Mouse (Mus musculus) olfactory bulb, adult 2 months (tissue): ENCODE results near the gene Ntm. TPM values are rescaled to one million over a fixed set of nuclear protein-coding genes. Genes with fewer than 3 reads are reported as not detected.

ENCODE experiments used
- H3K27ac ChIP-seq: fragments of 200-500 bp; 2 replicates; pipeline ENCODE4 v1.5.1; 2012; ENCODE audit warnings: low read depth, low read length; ENCODE audit not compliant: insufficient read depth
- H3K4me1 ChIP-seq: fragments of 200-500 bp; 2 replicates; pipeline ENCODE4 v1.6.1; 2012; ENCODE audit warnings: low read length; ENCODE audit not compliant: control insufficient read depth, insufficient read depth
- H3K4me3 ChIP-seq: fragments of 200-500 bp; 2 replicates; pipeline ENCODE4 v1.5.1; 2012; ENCODE audit warnings: mild to moderate bottlenecking, low read depth, low read length, moderate library complexity; ENCODE audit not compliant: insufficient read depth
- CTCF ChIP-seq: fragments of 200-500 bp; IDR thresholded peaks from 2 replicates; pipeline ENCODE4 v1.5.1; 2012; ENCODE audit warnings: low read depth, mild to moderate bottlenecking, low read length, moderate library complexity; ENCODE audit not compliant: insufficient read depth
- POLR2A ChIP-seq: fragments of 200-500 bp; IDR thresholded peaks from 2 replicates; pipeline ENCODE4 v1.6.1; 2012; ENCODE audit warnings: mild to moderate bottlenecking, low read depth, low read length, moderate library complexity; ENCODE audit not compliant: insufficient read depth
- WGBS: fragments of 180-500 bp; shearing (Covaris S2); methylation state at CpG from one replicate; pipeline ENCODE4 v1.1.7; 2018; 5-methylcytosine and 5-hydroxymethylcytosine counted together
- polyA plus RNA-seq: library from polyadenylated mRNA; stranded (reverse); fragments of >200 nt; gene quantifications from 2 replicates; pipeline ENCODE4 v1.2.4, GENCODE M21; 2012; ENCODE audit warnings: low replicate concordance; ENCODE audit not compliant: missing spikeins, insufficient read depth, insufficient read length

Ntm gene
- polyA plus RNA-seq, 1 experiment: not detected

DNA sequence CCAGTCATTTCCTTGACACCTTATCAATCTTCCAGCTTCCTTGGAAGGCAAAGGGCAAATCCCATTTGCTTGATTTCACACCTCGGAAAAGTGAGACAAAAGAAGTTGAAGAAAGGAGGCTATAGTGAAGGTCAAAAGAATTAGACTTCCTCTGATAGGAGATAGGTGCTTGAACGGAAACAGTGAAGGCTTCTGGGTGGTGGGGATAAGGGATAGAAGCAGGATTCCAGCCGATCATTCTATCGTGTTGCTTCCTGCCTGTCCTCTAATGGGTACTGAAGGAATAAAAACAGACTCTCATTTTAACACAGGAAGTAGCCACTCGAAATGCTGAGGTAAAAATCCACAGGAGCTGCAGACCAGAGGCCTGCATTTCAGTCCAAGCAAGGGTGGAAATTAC lies 191.1 kb downstream of the Ntm start:
- Histone ChIP-seq H3K27ac (no peak overlapping the region), H3K4me1 (no peaks in the 10 kb centered on the region; the same call in 1 of the 2 replicates), H3K4me3 (no peak overlapping the region)
- 86% methylated on average over 5 of the region's 5 CpGs for WGBS
- no peak for TF ChIP-seq POLR2A
- TF ChIP-seq CTCF: no peak

DNA sequence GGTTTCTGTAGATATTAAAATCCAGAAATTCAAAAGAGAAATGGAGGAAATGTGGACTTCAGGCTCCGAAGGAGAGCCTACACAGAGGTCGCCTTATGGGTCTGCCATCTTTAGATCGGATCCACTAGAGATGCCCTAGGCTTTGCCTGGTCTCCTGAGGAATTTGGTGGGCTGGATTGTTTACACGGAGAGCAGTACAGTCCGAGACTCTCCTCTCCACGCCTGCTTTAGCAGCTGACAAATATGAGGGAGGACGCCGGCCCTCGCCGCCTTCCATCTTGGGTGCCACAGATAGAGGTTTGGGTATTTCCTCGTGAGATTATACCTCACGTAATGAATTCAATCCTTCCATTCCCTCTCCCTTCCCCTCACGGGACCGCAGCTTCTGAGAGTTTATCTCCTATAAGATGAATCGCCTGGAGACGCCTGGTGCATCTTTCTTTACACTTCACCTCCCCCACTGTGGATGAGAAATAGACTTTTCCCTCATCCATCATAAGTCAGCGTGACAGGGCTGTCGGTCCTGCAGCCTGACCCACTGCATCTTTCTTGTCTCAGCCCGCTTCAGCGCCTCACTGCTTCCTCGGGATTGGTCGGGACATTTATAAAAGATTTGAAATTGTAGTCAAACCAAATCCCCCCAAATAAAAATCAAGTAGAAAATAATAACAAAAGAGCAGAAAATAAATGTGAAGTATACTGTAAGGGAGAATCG lies 191.7 kb downstream of the Ntm start:
- H3K27ac ChIP-seq: no peak overlapping the region
- 95% methylated on average over 23 of the region's 23 CpGs for WGBS
- H3K4me3 ChIP-seq: no peak overlapping the region
- no peak for TF ChIP-seq CTCF
- TF ChIP-seq POLR2A: no peak
- no peaks in the 10 kb centered on the region; the same call in 1 of the 2 replicates for H3K4me1 ChIP-seq

DNA sequence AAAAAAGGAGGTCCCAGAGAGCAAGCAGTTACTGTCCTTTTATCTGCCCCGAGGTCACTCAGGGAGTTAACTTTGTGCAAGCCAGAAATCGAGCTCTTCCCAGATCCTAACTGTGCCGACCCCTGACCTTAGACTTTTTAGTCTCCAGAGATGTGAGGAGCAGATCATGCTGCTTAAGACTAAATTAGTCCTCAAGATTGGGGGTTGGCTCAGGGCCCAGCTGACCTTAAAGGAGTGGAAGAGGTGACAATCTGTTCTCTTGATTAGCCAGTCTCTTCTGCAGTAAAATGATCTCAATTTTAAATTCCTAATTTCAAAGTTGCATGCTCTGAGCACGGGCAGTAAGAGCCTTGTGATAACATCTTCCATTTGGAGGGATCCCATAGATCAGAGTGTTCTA lies 193.6 kb downstream of the Ntm start:
- no peaks in the 10 kb centered on the region; the same call in 1 of the 2 replicates for H3K4me1 ChIP-seq
- no peak overlapping the region for H3K27ac ChIP-seq
- no peak overlapping the region for H3K4me3 ChIP-seq
- 86% methylated on average over 4 of the region's 4 CpGs for WGBS
- no peak for TF ChIP-seq POLR2A
- TF ChIP-seq CTCF: no peak

DNA sequence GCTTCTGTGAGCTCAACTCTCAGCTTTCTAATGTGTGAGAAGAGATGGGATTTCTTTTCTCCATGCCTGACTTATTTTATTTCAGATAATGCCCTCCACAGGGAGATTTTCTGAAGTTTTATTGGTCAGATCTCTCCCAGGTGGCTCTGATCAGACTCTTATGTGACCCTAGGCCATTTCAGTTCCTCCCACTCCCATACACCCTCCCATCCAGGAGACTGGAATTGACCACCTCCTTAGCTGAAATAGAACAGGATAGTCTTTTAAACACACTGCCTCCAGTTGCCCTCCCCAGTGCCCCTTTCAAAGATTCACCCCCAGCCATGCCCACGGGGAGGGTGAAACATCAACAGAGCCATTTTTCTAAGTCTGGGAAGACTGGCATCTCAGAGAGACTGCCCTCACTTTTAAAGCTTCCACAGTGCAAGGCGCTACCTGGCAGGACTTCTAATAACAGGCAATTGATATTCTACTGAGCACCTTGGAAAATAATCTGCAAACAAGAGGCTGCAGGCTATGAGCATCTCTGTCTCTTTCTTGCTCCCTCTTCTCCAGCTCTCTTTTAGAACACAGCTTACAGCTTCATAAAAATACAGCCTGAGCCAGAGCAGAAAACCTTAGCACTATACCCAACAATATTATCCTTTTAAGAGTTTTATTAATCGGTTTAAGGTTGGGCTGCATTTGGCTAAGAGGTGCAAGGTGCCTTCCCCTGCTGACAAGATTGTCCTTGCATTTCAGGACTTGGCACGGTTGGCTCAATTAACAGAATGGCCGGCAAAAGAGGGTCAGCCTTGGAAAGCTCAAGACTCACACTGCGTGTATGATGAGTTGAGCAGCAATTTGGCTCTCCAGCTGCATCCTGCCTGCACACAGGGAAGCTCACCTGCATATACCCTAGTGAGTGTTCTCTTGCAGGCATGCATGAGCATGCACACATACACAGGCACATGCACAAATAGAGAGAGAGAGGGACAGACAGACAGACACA lies 196.7 kb downstream of the Ntm start:
- WGBS: 74% methylated on average over 6 of the region's 6 CpGs
- no peak overlapping the region for H3K27ac ChIP-seq
- TF ChIP-seq POLR2A (no peak), CTCF (no peak)
- H3K4me1 ChIP-seq: peaks cover 7% of the 10 kb centered on the region
- H3K4me3 ChIP-seq: no peak overlapping the region

DNA sequence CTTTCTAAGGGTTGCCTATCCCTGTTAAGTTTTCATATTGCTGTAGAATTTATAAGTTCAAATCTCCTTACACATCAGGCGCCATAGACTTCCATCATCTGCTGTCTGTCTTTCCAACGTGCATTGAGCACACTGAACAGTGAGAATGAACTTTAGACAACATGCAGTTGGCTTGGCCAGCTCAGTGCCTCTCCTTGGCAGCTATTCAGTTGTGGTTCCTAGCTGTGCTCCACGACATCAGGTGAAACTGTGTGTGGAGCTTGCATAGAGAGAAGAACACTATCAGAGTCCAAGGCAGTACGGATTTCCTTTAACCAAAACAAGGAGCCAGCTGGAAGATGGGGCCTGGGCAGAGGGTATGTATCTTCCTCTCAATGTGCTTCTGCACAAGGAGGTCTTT lies 199.6 kb downstream of the Ntm start:
- Histone ChIP-seq H3K4me3 (no peak overlapping the region), H3K27ac (no peak overlapping the region), H3K4me1 (peaks cover 10% of the 10 kb centered on the region)
- WGBS: 85% methylated on average over 4 of the region's 4 CpGs
- no peak for TF ChIP-seq CTCF
- no peak for TF ChIP-seq POLR2A

DNA sequence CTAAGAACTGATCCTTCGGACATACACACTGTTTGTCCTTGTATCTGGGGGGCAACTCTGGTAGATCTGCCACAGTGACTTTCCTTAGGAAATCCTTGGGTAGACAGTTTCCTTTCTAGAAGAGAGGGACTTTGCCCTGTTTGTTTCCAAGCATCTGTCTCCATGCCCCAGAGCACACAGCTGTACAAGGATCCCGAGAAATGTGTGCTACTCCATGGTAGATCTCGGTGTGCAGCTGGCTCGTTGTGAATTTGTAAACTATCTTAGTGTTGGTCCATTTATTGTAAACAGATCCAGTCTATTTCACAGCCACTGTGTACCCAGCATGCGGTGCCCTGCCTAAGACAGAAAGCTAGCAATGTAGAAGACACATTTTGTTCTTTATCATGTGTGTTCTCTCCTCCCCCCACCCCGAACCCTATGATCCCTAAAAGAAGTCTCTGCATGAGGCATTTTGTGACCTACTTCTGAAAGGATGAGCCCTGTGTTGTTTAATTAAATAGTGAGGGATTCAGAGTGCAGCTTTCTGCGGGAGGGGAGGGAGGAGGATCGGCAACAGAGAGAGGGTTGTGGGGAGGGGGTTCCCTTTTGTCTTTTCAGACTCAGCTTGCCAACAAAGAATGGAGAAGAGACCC lies 200.9 kb downstream of the Ntm start:
- H3K27ac ChIP-seq: peak overlapping the region; percentile 17; the same call in 1 of the 2 replicates
- no peak for TF ChIP-seq POLR2A
- TF ChIP-seq CTCF: no peak
- WGBS: 21% methylated on average over 8 of the region's 8 CpGs
- H3K4me1 ChIP-seq: peaks cover 10% of the 10 kb centered on the region
- no peak overlapping the region for H3K4me3 ChIP-seq

DNA sequence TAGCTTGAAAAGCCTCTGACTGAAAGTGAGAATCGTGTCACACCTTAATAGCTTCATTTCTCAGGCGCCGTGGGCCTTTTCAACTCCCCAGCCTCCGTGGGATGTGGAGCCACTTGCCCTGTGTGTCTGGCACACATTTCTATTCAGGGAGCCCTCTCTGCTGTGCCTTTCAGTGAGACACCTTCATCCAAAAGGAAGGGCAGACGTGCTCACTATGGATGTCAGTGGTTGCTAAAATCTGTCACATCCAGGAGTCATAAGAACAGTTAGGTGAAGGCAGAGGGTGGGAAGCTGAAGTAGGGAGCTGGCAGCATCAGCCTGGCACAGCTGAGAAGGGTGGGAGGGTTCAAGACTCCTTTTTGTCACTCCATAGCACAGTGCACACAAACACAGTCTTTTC lies 201.4 kb downstream of the Ntm start:
- H3K4me1 ChIP-seq: peaks cover 10% of the 10 kb centered on the region
- H3K4me3 ChIP-seq: no peak overlapping the region
- no peak overlapping the region for H3K27ac ChIP-seq
- WGBS: 75% methylated on average over 5 of the region's 5 CpGs
- TF ChIP-seq CTCF (no peak), POLR2A (no peak)

DNA sequence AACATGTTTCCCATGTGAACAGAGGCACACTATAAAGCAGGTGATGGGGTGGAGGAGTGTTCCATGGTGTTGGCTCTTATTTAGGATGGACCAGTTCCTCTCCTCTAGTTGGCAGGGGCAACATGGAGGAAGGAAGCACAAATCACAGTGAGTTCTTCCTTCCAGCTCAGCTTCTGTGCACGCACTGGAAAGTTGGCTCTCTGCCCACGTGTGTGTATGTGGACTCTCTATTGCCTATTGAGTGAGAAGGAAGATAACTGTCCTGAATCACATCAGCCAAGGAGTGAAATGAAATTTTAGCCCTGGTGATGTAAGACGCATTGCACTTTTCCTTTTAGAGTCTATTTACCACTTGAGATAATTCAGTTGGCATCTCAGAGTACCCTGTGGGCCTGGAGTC lies 203.0 kb downstream of the Ntm start:
- 72% methylated on average over 3 of the region's 3 CpGs for WGBS
- H3K4me3 ChIP-seq: no peak overlapping the region
- H3K27ac ChIP-seq: no peak overlapping the region
- peaks cover 10% of the 10 kb centered on the region for H3K4me1 ChIP-seq
- TF ChIP-seq CTCF: no peak
- TF ChIP-seq POLR2A: no peak
